Mouse (Mus musculus): ENCODE results near the gene Gfod1.

Gene Gfod1

DNA sequence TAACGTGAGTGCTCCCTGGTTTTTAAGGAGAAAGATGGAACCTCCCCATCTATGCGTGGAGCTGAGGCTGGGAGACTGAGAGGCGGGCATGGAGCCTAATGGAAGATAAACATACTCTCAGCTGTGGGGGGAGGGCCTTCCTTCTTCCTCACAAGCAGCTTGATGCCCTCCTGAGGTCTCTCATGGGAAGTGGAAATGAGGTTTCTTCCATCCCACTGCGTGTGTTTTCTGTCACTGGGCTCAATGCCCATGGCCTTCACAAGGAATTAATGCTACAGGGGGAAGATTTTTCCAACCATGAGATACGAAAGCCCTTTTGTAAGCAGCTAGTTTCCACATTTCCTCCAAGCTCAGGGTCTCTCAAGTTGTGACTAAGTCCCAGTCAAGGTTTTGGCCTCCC, 100.3 kb downstream of the Gfod1 start:
- DNase-seq (ENCODE audit: low read depth, low spot score): no peak

DNA sequence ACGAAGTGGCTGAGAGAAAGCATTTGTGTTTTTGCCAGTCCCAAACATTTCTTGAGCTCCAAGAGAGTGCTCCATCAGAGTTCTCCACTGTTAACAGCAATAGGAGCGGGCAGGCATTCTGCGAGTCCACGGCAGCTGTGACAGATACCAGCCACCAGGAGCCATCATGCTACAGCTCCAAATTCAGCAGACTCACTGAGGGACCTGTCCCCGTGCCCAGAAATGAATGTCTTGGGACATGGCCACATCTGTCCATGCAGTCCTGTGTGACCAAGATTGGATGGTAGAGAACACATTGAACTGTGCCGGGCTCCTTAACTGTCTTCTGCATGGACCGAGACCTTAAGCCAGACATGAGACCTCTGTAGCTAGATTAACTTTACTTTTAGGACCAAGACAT, 100.7 kb downstream of the Gfod1 start:
- no peak for DNase-seq (ENCODE audit: low read depth, low spot score)

DNA sequence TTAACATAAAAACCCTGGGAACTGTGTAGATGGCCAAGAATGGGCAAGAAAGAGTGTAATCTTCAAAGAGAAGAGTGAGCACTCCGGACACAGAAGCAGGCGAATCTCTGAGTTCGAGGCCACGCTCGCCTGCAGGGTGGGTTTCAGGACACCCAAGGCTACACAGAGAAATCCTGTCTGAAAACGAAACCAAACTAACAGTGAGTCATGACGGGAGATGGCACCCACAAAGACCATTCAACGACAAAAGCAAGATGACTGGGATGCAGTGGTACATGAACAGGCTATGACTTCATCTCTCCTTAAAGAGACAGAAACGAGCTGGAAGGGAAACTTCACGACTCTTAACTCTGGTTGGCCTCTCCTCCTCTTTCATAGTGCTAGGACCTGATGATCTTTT, 101.6 kb downstream of the Gfod1 start:
- DNase-seq (ENCODE audit: low read depth, low spot score): no peak

DNA sequence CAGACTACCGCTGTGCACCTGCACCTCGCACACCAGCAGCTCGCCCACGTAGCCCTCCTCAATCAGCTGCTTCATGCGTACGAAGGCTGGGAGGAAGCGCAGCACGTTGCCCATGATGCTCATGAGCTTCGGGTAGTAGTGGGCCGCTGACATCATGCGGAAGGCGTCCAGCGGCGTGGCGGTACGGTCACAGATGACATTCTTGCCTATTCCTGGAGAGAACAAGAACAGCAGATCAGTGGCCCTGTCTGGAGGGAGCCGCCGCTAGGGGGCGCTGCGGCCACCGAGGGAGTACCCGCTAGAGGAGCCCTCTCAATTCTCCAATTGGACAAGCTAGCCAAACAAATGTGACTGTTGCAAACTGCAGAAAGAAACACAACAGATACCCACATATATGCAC, 102.9 kb downstream of the Gfod1 start:
- DNase-seq (ENCODE audit: low read depth, low spot score): peak; percentile 21

DNA sequence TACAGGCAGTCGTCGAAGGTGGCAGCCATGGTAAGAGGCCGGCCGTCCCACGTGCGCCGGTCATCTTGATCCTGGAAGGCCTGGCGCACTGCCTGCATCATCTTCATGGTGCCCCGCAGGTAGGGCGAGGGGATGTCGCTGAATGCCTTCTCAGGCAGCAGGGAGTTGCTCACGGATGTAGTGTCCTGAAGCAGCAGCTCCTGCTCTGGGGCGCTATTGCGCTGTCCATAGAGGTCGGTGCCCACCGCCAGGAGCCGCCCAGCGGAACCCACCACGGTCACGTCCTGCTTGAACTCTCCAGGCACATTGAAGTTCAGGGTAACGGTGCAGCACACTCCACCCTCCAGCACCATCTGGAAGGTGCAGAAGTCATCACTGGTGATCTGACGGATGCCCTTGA, 103.5 kb downstream of the Gfod1 start:
- DNase-seq (ENCODE audit: low read depth, low spot score): no peak

DNA sequence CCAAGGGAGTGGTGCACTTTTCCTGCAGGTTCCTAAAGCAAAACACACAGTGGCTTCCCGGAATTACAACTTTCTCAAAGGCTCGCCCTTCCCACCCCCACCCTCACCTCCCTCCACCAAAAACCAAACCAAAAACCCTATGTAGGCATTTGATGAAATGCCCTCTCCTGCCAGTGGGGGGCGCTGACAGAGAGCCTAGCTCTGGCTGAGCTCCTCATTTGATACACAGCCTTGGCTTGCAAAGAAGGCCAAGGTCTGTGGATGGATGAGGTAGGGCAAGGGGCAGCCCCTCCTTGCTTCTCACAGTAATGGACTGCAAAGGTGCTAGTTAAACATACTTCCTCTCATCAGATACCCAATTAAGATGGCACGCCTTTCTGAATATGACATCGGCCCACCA, 104.2 kb downstream of the Gfod1 start:
- DNase-seq (ENCODE audit: low read depth, low spot score): no peak

DNA sequence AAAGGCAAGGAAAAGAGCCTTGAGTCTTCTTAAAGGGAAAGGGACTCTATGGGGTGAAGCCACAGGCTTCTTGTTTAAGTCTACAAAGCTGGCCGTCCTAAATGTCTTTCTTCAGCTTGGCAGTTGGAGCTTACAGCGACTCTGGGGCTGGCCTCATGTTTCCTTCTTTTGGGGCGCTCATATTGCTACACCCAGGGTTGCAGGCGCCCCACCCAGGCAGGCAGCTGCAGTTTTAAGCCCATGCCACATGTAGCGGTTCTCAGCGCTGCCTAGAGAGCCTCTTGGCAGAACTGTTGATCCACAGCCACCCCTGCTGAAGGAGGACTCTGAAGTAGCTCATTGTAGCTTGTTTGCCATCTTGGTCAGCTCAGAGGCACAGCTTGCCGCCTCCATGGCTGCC, 104.7 kb downstream of the Gfod1 start:
- no peak for DNase-seq (ENCODE audit: low read depth, low spot score)

DNA sequence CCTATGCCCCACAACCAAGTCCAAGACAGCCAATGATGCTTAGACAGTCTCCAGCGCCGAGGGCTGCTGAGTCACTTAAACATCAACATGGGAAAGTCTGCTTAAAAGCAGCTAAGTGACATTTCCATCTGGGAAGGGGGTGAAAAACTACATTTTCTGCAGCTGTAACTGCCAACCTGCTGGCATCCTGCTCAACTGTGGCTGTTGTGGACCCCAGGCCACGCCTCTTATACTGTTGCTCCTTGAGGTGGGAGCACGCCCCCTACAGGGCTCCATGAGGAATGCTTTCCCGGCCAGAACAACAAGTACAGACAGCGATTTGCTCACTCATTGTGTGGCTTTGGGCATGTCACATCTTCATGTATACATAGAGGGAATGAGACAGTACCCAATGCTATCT, 106.8 kb downstream of the Gfod1 start:
- DNase-seq (ENCODE audit: low read depth, low spot score): no peak

DNA sequence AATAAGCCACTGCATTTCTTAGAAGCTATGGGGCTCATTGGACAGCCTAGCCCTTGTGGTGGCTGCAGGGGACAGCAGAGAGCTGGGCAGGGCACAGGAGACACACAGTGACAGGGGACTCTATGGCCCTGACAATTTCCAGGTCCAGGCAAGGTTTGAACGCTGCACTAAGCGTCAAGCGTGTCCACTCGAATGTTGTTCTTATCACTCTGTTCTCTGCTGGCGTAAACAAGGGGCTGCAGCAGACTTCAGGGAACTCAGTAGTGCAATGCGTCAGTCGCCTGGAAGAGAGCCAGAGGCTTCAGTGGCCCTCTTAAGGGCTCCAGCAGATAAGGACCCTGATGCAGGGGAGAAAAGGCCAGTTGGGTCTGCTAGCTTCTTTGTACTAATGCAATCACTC, 108.0 kb downstream of the Gfod1 start:
- no peak for DNase-seq (ENCODE audit: low read depth, low spot score)

DNA sequence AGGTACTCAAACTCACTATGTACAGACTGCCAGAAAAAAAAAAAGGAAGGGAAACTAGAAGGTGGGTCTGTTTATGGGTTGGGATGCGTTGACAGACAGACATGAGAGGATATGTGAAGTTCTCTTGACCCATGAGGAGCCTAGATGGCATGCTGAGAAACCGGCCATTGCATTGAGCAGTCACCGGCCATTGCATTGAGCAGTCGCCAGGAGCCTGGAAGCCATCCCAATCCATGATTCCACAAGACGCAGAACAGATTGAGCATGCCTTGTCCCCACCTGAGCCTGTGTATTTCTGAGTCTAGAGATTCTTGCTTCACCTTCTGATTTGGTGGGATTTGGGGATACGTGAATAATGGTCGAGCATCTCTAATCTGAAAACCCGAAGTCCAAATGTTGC, 110.0 kb downstream of the Gfod1 start:
- DNase-seq (ENCODE audit: low read depth, low spot score): no peak

DNA sequence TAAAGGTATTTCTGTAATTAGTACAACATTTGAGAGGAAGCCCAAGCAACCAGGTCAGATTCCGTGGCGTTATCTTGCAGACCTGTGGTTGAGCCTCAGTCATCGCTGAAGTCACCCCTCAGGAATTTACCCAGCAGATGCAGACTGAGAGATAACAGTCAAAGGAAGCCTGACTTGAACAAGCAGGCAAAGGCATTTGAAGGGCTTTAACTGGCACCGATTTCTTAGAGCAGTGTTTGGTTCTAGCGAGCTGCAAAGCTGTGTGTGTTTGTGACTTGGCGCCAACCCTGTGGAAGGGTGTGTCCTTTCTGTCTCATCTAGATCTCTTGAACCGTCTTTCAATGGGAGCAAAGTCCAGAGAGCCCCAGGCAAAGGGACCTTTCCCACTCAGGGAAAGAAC, 110.7 kb downstream of the Gfod1 start:
- DNase-seq (ENCODE audit: low read depth, low spot score): no peak

DNA sequence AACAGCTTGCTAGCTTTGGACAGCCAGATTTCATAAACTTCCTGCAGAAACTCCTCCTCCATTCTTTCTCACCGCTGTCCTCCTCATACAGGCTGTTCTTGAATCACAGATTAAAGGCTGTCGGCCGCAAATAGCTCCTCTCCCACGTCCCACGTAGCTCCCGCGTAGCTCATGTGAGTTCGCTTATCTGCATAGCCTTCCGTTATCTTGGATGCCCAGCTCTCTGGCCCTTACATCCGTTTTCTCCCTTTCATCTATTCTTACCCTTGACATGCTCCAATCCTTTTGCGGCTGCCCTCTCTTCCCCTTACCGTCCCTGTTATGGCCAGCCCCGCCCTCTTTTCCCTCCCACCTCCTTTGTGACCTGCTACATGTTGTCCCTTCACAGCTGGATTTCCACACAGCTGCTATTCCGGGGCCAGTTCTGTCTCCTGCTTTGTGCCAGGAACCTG, 112.2 kb downstream of the Gfod1 start:
- DNase-seq (ENCODE audit: low read depth, low spot score): no peak

DNA sequence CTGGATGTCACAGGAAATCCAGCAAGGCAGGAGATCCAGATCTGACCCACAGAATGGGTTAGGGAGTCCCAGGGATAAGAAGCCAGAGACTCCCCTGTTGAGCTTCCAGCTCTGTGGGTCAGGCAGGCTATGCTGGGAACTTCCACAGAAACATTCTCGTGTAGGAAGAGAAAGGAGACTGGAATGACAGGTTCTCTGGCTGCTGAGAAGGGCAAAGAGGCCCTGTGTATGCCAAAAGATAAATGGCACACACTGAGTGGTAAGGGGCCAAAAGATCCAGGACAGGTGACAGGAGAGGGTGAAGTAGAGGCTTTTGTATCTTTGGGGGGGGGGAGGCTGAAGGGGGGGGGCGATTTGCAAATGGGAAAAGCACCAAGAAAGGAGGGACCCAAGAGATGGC, 112.7 kb downstream of the Gfod1 start:
- no peak for DNase-seq (ENCODE audit: low read depth, low spot score)

DNA sequence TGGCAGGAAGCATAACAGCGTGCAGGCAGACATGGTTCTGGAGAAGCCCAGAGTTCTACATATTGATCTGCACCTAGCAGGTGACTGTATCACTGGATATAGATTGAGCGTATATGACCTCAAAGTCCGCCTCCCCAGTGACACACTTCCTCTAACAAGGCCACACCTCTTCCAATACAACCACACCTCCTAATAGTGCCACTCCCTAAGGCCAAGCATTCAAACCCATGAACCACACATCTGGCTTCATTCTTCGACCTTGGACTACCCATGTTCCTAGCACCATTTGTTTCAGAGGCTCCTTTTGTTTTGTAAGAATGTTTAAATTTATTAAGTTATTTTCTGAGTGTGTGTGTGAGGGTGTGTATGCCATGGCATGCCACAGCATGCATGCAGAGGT, 116.2 kb downstream of the Gfod1 start:
- DNase-seq (ENCODE audit: low read depth, low spot score): no peak

DNA sequence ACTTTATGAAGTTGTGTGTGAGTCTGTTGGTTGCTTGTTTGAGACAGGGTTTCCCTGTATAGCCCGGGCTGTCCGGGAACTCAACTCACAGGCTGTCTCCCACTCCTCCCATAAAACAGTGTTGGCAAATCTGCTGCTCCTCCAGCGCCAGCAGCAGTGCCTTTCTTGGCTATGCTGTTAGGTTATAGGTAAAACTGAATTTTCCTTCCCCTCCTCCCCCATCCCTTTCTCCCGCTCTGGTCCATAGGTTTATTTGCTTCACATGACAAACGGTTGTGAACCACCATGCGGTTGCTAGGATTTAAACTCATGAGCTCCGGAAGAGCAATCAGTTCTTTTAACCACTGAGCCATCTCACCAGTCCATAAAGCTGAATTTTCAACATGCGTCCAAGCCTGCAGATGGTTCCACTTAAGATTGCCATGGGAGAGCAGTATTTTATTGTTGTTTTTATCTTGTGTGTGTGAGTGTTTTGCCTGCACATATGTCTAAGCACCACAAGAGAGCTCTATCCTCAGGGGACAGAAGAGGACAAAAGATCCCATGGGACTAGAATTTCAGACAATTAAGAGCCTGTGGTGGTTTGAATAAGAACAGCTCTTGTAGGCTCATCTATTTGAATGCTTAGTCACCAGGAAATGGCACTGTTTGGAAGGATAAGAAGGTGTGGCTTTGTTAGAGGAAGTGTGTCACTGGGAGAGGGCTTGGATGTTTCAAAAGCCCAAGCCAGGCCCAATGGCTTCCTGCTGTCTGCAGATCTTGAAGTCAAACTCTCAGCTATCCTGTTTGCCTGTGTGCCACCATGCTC, 120.5 kb downstream of the Gfod1 start:
- DNase-seq (ENCODE audit: low read depth, low spot score): no peak

DNA sequence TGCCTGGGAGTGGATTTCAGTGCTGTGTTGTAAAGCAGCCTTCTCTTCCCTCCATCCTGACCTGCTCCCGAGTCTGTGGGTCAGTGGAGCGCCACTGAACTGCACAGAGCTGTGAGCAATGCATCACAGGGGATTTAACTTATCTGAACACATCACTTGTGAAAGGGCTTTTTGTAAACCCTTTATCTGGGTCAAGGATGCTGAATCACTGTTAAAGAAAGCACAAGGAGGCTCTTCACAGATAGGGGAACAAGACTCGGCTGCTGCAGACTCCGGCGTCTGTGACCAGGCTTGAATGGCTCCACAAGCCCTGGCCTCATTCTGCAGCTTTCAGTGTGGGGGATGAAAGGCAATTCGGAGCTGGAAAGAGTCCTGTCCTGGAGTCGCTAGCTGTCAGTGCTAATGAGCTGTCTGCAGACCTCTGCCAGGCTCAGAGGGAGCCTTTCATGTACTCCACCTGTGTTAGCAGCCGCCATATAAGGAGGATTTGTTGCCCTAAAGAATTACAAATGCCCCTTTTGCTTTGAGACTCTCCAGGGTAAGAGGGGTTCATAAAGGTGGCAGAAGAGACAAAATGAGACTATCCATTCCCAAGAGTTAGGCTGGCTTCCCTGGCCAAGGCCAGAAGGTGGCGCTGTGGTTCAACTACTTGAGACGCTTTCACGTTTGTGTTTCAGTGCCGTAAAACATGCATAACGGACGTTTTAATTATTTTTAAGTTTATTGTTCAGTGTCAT, 121.3 kb downstream of the Gfod1 start:
- DNase-seq (ENCODE audit: low read depth, low spot score): peak; percentile 53

DNA sequence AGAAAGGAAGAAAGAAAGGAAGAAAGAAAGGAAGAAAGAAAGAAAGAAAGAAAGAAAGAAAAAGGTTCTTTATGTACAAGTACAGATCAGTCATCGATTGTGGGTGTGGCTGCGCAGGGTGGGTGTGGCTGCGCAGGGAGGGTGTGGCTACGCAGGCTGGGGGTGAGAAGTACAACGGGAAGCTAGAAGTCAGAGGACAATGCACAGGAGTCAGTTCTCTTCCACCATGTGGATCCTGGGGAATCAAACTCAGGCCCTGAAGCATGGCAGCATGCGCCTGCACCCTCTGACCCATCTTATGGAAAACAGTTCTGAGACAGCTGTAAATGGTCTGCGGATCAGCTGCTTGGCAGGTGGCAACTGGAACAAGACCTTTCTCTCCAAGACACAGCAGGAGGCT, 122.9 kb downstream of the Gfod1 start:
- peak; percentile 29 for DNase-seq (ENCODE audit: low read depth, low spot score)

DNA sequence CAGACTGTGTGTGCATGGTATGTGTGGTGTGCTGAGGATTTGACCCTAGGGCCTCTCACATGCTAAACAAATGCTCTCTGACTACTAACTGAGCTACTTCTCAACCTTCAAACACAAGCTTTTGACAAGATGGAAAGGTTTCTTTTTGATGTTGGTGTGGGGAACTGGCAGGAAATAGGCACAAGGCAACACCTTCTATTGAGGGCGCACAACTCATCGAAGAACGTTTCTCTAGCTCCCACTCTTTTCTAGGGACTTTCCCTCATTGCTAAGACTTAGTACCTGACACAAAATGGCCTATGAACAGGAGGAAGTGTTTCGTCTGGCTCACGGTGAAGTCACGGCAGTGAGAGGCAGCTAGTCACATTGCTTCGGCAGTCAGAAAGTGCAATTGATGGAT, 126.7 kb downstream of the Gfod1 start:
- no peak for DNase-seq (ENCODE audit: low read depth, low spot score)

DNA sequence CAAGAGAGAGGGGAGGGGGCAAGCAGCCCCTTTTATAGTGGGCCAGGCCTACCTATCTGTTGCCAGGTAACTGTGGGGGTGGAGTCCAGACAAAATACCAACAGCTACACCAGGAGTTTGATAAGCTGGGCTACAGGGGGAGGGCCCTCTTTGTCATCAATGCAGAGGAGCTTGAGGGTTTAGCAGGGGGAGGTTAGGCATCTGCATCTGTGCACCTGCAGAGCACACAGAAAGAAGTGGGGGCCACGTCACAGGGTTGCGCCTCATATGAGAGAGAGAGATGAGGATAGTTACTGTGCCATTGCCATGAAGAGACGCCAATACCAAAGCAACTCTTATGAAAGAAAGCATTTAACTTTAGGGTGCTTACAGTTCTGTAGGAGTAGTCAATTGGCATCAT, 127.3 kb downstream of the Gfod1 start:
- no peak for DNase-seq (ENCODE audit: low read depth, low spot score)

DNA sequence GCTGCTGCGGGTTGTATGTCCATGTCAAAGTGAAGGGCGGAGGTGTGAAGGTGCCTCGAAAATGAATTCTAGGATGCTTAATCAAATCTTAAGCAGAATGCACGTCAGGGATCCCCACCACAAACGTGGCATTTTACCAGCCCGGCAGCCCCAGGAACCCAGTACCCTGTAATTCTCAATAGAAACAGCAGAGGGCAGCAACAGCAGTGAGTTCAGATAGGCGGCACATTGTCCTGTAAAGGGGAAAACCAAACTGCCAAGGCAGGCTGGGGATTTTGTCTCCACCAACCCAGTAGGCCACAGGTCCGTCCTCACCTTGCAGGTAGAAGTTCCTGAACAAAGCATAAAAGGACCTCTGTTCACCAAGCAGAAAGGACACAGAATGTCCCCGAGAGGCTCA, 130.7 kb downstream of the Gfod1 start:
- DNase-seq (ENCODE audit: low read depth, low spot score): no peak

DNA sequence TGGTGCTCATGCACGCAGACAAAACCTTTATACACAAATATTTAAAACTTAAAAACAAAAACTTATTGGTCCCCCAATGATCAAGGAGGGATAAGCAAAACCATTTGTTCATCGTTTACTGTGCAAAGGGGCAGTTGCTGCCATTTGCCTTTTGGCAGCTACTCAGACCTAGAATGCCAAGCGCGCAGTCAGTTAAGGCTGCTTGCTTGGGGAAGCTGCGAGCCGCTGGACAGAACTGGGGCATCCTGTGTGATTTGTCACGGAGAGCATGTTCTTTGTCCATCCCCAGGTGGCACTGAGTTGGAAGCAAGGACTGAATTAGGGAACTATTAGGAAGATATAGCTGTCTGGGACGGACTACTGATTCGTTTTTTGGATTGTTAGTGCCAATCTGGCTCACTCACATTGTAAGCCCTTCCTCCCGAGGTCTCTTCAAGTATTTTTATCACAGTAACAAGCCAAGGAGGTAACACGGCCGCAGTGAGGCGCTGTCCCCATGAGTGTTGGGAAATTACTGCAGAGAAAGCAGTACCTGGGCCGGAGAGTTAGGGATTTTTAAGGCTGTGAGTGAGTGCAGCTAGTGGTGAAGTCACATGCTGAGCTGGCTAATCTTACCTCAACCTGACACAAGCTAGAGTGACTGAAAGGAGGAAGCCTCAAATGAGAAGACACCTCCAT, 131.8 kb downstream of the Gfod1 start:
- DNase-seq (ENCODE audit: low read depth, low spot score): no peak

DNA sequence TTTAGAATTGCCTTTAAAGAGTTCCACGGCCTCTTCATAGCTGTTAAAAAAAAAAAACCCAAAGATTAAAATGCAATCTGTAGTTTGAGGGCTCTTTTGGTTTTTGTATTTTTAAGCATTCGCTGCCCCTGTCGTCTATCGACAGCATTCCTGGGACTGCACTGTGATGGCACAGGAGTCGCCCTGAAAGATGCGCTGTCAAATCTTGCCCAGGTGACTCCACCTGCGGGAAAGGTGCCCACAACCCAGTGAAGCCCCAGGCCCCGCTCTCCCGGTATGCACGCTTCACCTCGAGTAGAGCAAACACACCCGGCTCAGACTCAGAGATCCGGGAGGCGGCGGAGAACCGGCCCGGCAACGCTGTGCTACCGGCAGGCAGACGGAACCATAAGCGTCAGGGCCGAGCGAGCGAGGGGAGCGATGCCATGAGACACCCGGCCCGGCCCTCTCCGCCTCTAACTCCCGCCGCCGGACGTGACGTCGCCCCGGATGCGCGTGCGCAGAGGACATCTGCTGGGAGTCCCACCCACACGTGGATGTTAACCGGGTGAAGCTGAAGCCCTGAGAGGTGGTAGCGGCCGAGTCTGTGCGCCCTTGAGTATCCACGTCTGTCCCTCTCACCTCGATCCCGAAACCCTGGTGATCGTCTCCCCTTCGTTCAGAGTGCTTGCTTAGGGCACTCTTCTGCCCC, 132.8 kb downstream of the Gfod1 start, which contains the start of gene Tbc1d7:
TSS of gene Tbc1d7 (minus strand) at position 482 of the 691 bp plus-strand sequence.
- peak; percentile 92 for DNase-seq (ENCODE audit: low read depth, low spot score)
